Mouse (Mus musculus): ENCODE results near the gene Camkmt.
A peak's percentile ranks its signal among the peaks of the same experiment; 100 is the strongest.

Gene Camkmt

DNA sequence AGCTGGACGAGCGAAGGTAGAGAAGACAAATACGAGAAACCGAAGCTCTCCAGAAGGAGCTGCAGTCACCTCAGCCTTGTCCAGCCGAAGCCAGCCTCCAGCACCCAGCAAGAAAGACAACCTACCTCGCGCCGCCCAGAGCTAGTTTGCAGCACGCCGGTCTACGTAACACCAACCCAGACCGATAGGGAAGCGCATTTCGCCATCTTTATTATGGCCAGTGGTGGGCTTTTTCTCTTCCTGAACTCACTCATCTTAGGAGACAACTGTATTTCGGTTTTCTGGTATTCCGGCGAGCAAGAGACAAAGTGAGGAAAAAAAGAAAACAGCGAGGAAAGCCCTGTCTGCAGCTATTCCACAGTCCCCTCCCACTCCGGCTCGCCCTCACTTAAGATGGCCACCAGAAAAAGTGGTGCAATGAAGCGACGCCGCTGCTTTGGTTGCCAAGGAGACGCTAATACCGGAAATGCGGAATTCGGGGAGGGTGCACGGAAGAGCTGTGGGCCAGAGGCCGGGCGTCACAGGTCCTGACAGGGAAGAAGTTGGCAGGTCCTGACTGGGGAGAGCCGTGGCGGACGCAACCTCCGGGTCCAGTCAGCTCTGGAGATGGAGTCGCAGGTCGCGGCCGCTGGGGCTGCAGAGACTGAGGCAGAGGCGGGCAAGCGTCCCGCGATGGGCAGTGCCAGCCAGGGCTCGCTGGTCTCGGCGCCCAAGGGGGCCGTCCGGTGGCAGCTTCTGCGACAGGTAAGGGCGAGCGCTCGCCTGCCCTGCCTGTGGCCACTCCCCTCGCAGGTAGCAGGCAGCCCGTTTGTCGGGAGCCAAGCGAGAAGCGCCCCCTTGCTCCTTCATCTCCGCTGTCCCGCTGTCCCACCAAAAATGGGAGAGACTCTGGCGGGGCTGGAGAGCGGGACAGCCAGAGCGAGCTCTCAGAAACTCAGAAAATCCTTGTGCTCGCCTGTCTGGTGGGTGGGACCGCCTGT is at the start of gene Camkmt, which contains the start of gene Prepl:
Camkmt (plus strand) TSS at position 433 of the 980 bp plus-strand sequence.
Prepl (minus strand) TSS at position 122 of the 980 bp plus-strand sequence.
- DNase-seq (ENCODE audit: low spot score in 2 of 2) = peak; percentile 92 to 93

DNA sequence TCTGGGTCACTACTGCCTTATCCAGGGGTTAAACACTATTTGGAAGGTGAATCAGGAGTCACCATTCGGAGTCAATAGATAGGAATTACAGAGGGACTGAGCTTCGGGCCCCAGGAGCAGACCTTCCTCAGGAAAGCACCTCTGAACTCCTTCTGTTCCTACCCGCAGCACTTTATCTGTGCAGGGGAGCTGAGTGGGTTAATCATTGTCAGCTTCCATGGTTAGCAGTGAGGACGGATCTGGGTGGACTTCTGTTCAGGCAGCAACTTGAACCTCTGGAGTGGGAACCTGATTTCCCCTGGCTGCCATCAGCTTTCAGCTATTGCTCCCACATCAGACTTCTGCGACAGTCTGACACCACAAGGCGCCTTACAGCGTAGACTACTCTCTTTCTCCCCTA is 49.4 kb upstream of the Camkmt start:
- DNase-seq (ENCODE audit: low spot score in 2 of 2) = no peak

DNA sequence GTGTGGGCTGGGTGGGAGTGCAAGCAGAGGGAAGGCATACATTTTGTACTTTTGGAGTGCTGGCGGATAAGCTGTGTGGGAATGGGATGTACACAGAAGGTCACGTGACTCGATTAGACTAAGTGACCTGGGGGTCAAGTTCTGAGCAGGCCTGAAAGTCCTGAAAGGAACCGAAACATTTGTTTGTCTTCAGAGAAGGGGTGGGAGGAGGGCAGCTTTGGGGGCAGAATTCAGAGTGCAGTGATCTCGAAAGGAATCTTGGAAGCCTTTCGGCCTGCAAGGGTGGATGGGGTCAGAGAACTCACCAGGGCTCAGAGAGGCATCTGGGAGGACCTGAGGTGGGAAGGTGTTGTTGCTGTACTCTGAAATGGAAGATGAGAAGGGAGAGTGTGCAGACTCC is 47.9 kb upstream of the Camkmt start:
- no peak for DNase-seq (ENCODE audit: low spot score in 2 of 2)

GRCm38 (mm10) chr17:85043404-85043816 is 46.9 kb upstream of the Camkmt start:
- no peak for DNase-seq (ENCODE audit: low spot score in 2 of 2)

- DNase-seq (ENCODE audit: low spot score in 2 of 2) = no peak
These were observed 45.9 kb upstream of the Camkmt start for GRCm38 (mm10) chr17:85044466-85044865.

DNA sequence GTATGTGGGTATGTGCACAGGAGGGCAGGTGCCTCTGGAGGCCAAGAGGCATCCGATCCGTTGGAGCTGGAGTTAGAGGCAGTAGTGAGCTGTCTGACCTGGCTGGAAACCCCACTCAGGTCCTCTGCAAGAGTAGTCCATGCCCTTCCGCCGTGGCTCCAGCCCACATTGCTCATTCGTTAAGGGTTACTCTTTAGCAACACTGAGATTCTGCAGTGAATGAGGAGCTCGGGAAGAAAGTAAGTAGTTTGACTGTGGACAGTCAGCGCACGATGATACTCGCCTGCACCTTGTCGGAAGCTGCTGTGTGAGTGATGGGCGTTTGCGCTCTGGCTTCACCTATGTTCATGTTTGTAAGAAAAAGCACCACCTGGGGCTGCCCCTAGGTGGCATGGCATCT is 45.2 kb upstream of the Camkmt start:
- no peak for DNase-seq (ENCODE audit: low spot score in 2 of 2)

DNA sequence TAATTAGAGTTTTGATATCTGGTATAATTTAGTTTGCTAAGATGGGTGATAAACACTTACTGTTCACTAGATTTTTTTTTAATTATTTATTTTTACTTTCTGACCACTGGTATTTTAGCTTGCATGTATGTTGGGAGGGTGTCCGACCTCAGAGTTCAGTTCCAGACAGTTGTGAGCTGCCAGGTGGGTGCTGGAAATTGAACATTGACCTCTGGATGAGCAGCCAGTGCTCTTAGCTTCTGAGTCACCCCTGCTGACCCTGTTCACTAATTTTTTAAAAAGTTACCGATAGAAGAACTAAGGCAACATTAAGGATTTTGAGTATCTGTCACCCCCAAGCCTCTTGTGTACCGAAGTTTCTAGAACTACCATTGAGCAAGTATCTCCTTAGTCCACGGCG is 42.0 kb upstream of the Camkmt start:
- no peak for DNase-seq (ENCODE audit: low spot score in 2 of 2)

DNA sequence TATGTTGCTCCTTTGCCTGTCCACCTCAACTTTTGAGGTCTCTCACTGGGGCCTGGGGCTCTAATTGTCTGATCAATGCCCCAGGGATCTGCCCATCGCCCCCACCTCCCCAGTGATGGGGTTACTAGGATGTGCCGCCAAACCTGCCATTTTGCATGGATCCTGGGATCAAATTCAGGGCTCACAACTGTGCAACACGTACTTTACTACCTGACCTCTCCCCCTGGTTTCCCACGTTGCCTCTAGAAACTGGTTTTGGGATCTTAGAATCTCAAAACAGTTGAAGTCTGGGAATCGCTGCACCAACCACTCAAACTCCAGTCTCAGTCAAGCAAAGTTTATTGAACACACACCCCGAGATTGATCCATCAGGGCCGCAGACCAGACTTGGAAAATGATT is 32.1 kb upstream of the Camkmt start:
- no peak for DNase-seq (ENCODE audit: low spot score in 2 of 2)

DNA sequence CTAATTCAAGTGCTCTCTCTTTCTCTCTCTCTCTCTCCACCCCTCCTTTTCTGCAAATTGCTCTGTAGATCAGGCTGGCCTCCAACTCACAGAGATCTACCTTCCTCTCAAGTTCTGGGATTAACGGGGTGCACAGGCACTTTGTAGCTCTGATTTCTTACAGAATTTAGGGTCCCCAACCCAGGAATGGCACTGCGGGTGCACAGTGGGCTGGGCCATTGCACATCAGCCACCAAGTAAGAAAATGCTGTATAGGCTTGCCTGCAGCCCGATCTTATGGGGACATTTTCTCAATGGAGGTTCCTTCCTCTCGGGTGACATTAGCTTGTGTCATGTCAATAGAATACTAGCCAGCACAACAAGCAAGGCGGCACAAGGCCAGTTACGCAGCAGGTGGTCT is 31.2 kb upstream of the Camkmt start:
- no peak for DNase-seq (ENCODE audit: low spot score in 2 of 2)

- no peak for DNase-seq (ENCODE audit: low spot score in 2 of 2)
These were observed 26.8 kb upstream of the Camkmt start for GRCm38 (mm10) chr17:85063560-85063959.

DNA sequence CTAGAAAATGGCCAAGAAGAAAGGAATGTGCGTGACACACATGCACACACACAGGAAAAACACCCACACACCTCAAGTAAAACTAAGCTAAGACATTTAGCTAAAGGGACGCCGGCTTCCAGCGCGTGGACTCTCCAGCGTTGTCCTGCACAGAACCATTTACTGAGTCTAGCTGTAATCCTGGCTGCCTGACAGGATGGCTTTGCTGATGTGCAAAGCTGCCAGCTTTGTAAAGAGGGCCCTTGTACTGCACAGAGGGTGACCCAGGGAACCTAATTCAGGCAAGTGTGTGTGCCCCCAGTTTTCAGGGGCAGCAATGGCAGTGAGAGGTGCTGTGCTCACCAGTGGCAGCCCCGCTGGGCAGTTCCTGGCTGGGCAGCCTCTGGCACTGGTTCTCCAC is 23.0 kb upstream of the Camkmt start:
- DNase-seq (ENCODE audit: low spot score in 2 of 2) = no peak

DNA sequence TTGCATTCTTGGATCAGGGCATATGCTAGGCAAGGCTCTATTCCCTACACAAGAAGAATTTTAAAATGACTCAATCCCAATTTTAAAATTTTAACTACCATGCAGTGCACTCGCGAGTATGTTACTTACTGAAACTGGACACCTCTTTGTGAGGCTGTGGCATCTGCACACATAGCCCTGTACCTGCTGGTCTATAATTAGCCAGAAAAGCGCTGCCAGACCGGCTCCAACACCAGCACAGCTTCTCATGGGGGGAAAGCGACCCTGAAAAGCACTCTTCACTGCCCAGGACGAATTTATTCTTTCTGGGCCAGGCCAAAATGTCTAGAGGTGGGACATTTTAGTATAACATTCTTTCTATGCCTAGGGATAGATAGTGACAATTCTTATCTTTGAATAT is 19.7 kb upstream of the Camkmt start:
- DNase-seq (ENCODE audit: low spot score in 2 of 2) = no peak

GRCm38 (mm10) chr17:85071088-85071775 is 19.1 kb upstream of the Camkmt start:
- no peak for DNase-seq (ENCODE audit: low spot score in 2 of 2)

- no peak for DNase-seq (ENCODE audit: low spot score in 2 of 2)
These were observed 18.0 kb upstream of the Camkmt start for GRCm38 (mm10) chr17:85072383-85072782.

- no peak for DNase-seq (ENCODE audit: low spot score in 2 of 2)
These were observed 17.1 kb upstream of the Camkmt start for GRCm38 (mm10) chr17:85073214-85073613.

- DNase-seq (ENCODE audit: low spot score in 2 of 2) = no peak
These were observed 16.3 kb upstream of the Camkmt start for GRCm38 (mm10) chr17:85074083-85074482.

- DNase-seq (ENCODE audit: low spot score in 2 of 2) = no peak
These were observed 11.1 kb upstream of the Camkmt start for GRCm38 (mm10) chr17:85079276-85079675.

DNA sequence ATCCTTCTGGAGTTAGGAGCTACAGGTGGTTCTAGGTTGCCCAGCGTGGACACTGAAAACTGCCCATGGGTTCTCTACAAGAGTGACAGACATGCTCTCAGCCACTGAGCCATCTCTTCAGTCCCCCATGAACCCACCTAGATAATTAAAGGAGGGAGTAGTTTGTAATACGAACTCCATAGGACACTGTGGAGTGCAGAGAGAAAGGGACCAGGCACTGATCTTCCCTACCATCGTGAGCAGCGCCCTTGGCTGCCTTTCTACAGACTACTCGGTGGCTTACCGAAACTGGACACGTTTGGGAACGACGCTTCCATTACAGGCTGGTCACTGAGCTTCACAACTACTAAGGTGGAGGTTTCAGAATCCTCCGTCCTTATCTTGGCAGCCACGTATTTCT is 9.6 kb upstream of the Camkmt start:
- DNase-seq (ENCODE audit: low spot score in 2 of 2) = no peak

- no peak for DNase-seq (ENCODE audit: low spot score in 2 of 2)
These were observed 5.0 kb upstream of the Camkmt start for GRCm38 (mm10) chr17:85085335-85085734.

DNA sequence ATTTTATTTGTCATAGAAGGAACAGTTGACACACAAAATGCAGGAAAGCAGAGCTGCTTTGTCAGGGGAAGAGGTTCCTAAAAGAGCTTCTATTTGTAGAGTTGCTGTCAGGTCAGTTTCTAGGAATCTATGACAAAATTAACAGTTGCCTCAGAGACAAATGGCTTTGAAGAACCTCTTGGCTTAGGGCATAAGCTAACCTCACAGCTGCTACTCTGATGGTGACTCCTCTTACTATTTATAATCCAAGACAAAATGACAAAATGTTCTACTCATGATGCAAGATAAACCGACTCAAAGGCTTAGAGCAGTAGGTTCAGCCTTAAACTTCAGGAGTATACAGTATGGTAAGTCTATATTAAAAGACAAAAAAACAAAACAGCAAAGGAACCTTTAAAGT is 3.9 kb upstream of the Camkmt start:
- DNase-seq (ENCODE audit: low spot score in 2 of 2) = no peak

DNA sequence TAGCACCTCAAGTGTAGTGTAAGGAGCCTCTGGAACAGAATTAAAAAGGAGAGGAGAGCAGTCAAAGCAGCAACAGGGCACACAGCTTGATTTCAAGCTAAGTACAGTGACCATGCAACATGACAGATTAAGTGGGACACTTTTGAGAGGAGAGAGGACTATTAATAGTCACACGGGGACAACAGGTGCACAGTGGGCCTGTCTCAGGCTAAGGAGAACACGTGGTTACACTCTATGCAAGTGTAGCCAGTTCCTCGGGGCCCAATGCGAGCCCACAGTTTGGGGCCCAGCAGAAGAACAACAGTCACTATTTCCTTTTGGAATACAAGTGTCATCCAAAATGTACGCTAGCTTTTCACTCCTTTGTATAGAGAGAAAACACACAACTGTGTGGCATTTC is 2.8 kb upstream of the Camkmt start:
- no peak for DNase-seq (ENCODE audit: low spot score in 2 of 2)

- no peak for DNase-seq (ENCODE audit: low spot score in 2 of 2)
These were observed 2.0 kb upstream of the Camkmt start for GRCm38 (mm10) chr17:85088401-85088800.

DNA sequence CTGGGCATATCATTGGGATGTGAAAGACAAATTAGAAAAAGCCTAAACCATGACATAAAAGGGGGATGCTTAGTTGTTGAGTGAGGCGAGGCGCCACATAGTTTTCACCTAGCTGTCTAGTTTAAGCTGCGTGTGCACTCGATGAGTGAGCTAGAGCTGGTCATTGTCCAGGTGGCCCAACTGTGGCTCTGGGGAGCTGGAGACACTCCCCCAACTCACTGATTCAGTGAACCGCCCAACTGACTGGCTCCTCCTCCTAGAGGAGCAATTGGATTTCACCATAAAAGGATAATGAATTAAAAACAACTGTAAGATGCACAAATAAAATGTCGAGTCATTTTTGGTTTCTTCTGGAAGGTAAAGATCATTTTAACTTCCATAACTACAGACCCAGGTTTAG is 1.3 kb upstream of the Camkmt start:
- no peak for DNase-seq (ENCODE audit: low spot score in 2 of 2)

All from frontal cortex, postnatal 14 days (tissue).